Mouse (Mus musculus): Measurements from ENCODE around the gene Zfp281.

GRCm38 (mm10) chr1:136675736-136676444 is 51.2 kb downstream of the Zfp281 start:
- no peak for TF ChIP-seq CTCF (IDR thresholded peaks at IDR 0.05; ENCODE audit: control insufficient read depth, insufficient read depth, insufficient read length)
- no peak for TF ChIP-seq USF1 (IDR thresholded peaks at IDR 0.05; ENCODE audit: low read depth)
- no peak for TF ChIP-seq MYOD1 (IDR thresholded peaks at IDR 0.05; ENCODE audit: control insufficient read depth, insufficient read length, low read depth)

All from C2C12 (cell line).